Mouse (Mus musculus): ENCODE measurements around the gene Lrrc25.

The Lrrc25 gene

DNA sequence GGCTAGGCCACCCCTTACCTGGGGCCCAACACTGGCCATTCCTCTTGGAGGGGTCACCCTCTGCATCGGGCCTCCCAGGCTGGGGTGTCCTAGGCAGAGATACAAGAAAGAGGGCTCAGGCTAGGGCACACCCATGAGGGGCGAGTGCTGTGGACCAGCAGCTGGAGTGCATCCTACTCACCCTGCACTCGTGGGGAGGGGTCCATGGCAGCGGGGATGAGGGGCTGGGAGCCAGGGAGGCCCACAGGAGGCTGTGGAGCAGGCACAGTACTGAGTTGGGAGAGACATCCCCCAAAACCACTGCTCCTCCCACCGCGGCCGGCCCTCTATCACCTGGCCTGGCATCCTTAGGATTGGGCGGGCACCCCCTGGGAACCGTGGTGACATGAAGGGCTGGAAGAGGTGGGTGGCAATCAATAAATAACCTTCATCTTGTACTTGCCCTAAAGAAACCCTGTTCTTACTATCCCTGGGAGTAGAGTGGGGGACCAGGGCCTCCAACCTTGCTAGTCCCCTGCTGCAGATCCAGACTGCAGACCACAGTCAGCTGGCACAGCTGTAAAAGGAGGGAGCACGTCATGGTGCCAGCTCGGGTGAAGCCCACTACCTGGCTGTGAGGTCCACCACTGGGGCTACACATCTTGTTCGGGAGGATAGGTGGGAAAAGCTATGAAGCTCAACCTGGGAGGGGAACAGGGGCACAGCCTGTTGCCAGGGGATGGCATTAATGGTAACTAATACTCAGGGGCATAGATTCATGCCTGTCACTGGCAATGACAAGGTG is 16.3 kb upstream of the Lrrc25 start:
- no peak for DNase-seq (ENCODE audit: low spot score)

GRCm38 (mm10) chr8:70600473-70601270 is 15.3 kb upstream of the Lrrc25 start:
- no peak for DNase-seq (ENCODE audit: low spot score)

DNA sequence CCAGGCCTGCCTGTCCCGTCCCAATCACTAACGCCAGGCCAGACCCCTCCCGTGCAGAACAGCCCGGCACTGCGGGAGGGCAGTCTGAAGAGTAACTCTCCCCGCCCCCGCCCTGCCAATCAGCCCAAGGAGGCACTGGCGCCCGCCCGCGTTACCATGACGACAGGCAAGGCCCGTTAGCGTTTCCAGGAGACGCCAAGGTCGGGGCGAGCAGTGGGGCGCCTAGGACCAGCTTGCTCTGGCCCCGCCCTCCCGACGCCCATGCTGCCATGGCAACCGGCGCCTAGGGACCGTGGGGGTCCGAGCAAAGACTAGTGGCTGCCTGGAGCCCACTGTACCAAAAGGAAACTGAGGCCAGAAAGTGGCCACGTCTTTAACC is 14.7 kb upstream of the Lrrc25 start:
- no peak for DNase-seq (ENCODE audit: low spot score)

GRCm38 (mm10) chr8:70602139-70602811 is 13.7 kb upstream of the Lrrc25 start:
- DNase-seq (ENCODE audit: low spot score): no peak

- no peak for DNase-seq (ENCODE audit: low spot score)
Measured at GRCm38 (mm10) chr8:70604558-70604957, 11.4 kb upstream of the Lrrc25 start.

- no peak for DNase-seq (ENCODE audit: low spot score)
Measured at GRCm38 (mm10) chr8:70605871-70606779, 9.8 kb upstream of the Lrrc25 start.

- DNase-seq (ENCODE audit: low spot score): no peak
Measured at GRCm38 (mm10) chr8:70606780-70607602, 9.0 kb upstream of the Lrrc25 start.

DNA sequence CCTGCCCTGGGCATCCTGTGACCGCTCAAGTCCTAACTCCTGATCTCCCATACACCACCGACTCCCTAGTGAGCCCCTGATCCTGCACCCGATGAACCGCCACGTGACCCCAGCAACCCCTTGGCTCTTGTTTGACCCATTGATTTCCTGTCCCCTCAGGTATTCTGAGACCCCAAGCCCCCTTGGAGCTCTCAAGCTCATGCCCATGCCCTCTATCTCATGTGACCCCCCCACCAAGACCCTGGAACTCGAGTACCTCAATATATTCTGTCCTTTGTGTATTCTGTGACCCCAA is 8.4 kb upstream of the Lrrc25 start:
- no peak for DNase-seq (ENCODE audit: low spot score)

DNA sequence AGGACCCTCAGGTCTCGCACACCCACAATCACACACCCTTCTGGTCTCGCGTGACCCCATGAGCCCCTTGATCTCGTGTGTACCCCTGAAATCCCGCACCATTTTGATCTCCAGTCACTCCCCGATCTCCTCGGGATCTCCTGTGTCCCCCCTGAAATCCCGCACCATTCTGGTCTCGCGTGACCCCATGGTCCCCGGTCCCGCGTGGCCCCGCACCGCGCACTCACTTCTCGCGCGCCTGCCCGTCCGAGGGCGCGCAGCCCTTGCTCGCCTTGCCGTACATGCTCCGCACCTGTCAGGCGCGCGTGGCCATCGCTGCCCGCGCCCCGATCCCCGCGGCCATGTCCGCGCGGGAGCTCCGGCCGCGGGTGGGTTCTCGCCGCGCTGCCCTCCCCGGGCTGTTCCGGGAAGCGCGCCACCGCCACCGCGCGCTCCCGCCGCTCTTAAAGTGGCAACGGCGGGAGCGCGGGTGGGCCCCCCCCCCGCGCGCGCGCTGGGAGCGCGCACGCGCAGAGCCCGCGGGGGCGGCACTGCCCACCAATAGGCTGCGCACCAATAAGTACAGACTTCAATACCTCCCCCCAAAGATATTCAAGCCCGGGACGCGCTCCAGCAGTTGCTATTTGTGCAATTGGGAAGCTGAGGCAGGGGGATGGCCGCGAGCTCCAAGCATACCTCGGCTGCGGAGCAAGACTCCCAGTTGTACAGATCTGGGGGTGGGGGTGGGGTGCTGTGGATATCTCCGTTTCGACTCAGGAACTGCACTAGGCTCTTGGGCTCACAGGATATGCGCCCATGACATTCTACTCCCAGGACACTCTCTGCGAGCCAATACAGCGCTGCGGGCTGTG is 7.8 kb upstream of the Lrrc25 start:
- no peak for DNase-seq (ENCODE audit: low spot score)

DNA sequence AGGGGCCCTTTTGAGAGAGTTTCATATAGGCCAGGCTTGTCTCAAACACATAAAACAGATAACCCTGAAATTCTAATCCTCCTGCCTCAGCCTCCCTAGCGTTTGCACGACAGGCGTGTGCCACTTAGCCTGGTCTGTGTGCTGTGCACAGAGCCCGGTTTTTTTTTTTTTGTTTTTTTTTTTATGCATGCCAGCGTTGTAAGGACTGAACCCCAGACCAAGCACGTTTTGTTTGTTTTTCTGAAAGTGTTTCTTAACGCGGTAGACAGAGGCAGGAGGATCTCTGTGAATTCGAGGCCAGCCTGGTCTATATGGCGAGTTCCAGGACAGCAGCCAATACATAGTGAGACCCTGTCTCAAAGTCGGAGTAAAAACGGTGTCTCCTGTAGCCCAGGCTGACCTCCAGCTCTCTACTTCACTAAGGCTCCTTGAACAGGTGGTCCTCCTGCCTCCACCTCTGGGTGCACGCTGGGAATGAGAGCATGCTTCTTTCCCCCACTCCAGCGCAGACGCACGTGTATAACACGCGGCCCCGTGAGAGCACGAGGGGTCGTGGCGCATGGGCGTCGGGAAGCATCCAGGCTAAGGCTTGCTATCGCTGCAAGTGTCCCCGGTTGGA is 7.1 kb upstream of the Lrrc25 start, which contains the start of gene Ssbp4:
Ssbp4 (minus strand) TSS at position 124 of the 619 bp plus-strand sequence.
- DNase-seq (ENCODE audit: low spot score): no peak

DNA sequence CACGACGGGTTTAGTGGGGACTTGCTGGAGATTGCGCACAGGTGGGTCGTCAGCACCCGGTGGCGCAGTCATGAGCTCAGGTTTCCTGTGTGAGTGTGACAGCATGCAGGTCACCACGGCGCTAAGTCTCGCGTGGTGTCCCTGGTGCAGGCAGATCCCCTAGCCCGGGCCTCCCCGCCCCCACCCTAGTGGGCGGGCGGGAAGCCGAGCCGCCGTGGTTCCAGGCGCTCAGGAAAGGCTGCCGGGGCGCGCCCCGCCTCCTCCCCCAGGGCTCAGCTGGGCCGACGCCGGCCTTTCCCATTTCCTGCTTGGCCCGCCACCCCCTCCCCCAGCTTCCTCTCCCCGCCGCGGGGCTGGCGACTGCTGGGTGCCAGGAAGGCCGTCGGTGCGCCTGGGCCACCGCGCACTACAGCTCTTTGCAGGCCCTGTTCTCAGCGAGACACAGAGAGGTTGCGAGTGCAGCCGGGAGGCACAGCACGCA is 6.5 kb upstream of the Lrrc25 start:
- peak; percentile 82 for DNase-seq (ENCODE audit: low spot score)

GRCm38 (mm10) chr8:70609849-70610795 is 5.8 kb upstream of the Lrrc25 start:
- DNase-seq (ENCODE audit: low spot score): peak; percentile 75

DNA sequence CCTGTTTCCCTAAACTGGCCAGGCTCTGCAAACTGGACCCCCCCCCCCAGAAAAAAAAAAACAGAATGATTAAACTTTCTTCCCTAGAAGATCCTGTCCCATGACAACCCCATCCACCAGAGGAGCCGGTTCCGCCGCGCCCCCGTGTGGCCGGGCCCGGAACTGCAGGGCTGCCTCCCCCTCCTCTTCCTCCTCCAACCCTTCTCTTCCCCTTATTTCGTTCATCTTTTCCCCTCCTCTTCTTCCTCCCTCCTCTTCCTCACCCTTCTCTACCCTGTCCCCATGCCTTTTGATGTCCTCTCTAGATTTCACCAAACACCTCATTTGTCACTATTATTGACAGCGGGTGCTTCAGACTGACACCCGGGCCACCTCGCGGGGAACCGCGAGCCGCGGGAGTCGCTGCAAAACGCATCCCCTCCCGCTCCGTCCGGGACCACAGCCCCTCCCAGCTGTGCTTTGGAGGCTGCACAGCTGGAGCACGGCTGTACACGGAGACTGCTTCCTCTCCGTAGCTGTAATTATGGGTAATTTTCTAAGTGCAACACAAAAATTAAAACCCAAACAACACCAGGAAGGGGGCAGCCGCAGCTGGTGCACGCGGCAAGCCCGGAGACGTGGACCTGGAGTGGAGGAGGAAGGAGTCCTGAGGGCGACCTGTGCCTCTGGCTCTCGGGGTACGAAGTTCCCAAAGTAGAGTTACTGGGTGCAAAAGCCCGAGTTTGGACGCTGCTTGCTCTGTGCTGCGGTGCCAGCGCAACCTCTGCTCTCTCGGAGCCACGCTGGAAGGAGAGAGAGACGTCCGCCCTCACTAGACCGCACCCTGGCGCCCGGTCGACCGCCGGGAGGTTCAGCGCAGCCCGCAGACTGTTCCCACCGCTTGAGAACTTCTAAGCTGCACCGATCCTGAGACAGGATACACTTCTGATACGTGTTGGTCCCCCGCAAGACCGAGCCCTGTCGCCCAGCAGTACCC is 4.9 kb upstream of the Lrrc25 start:
- DNase-seq (ENCODE audit: low spot score): peak; percentile 86

- DNase-seq (ENCODE audit: low spot score): peak; percentile 88
Measured at GRCm38 (mm10) chr8:70611849-70612248, 4.1 kb upstream of the Lrrc25 start.

DNA sequence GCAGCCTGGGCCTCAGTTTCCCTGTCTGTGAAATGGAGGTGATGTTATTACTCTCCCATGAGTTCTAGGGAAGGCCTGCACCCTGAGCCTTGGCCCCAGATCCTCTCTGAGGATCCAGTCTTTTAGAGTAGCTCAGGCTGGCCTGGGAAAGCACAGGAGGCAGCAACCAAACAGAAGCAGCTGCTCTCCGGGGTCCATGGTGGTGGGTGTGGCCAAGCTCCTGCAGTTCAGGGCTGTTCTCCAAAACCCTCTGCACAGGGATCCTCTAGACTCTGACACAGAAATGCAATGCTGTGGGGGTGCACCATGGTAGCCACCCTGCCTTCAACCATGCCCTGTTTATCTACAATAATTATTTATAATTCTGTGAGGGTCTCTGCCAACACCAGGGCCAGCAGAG is 2.2 kb upstream of the Lrrc25 start:
- no peak for DNase-seq (ENCODE audit: low spot score)

DNA sequence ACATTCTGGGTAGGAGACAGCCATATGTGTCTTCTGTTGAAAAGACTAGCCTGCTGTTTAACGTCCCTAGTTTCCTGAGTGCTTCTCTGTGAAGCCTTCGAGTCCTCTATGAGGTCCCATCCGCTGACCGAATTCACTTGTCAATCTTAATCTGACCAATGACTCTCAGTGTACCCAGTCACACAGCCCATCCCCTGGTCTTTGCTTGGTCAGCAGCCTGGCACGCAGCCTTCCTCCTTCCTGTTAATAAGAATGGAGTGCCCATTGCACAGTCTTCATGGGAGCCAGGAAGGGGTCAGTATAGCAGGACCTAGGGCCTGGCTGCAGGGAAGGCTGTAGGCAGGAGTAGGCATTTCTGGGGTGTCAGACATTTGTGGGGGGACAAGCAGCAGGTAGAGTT is 1.5 kb upstream of the Lrrc25 start:
- DNase-seq (ENCODE audit: low spot score): no peak

GRCm38 (mm10) chr8:70615281-70615680 is 674 bp upstream of the Lrrc25 start:
- no peak for DNase-seq (ENCODE audit: low spot score)

All from ovary, postnatal 14 days (tissue).